Mouse (Mus musculus) spleen, postnatal 10 days (tissue): ENCODE results near the gene Lrrfip1.
A peak's percentile ranks its signal among the peaks of the same experiment; 100 is the strongest.

Experiments used
- DNase-seq, 2 experiments: peaks; one replicate each; pipeline ENCODE4 v3.0.0; 2021 to 2022; ENCODE audit warnings: low spot score in 2 of 2

Gene Lrrfip1

GRCm38 (mm10) chr1:90998891-90999611, 514 bp downstream of the Lrrfip1 start:
- peak in 1 of 2 experiments; percentile 25 for DNase-seq

- no peak for DNase-seq
Observed at GRCm38 (mm10) chr1:90999911-91000601, 1.5 kb downstream of the Lrrfip1 start.

- no peak for DNase-seq
Observed at GRCm38 (mm10) chr1:91001101-91001500, 2.6 kb downstream of the Lrrfip1 start.

- no peak for DNase-seq
Observed at GRCm38 (mm10) chr1:91001871-91002539, 3.5 kb downstream of the Lrrfip1 start.

- DNase-seq, result no peak
Observed at GRCm38 (mm10) chr1:91002641-91003040, 4.1 kb downstream of the Lrrfip1 start.

GRCm38 (mm10) chr1:91003522-91004253, 5.2 kb downstream of the Lrrfip1 start:
- no peak for DNase-seq

GRCm38 (mm10) chr1:91006037-91006436, 7.5 kb downstream of the Lrrfip1 start:
- DNase-seq, result no peak

GRCm38 (mm10) chr1:91006708-91007107, 8.2 kb downstream of the Lrrfip1 start:
- DNase-seq, result no peak

GRCm38 (mm10) chr1:91008147-91008682, 9.7 kb downstream of the Lrrfip1 start:
- no peak for DNase-seq

- no peak for DNase-seq
Observed at GRCm38 (mm10) chr1:91008746-91009145, 10.2 kb downstream of the Lrrfip1 start.

GRCm38 (mm10) chr1:91009266-91009665, 10.7 kb downstream of the Lrrfip1 start:
- DNase-seq, result no peak

- DNase-seq, result no peak
Observed at GRCm38 (mm10) chr1:91010216-91010615, 11.7 kb downstream of the Lrrfip1 start.

GRCm38 (mm10) chr1:91010716-91011115, 12.2 kb downstream of the Lrrfip1 start:
- no peak for DNase-seq

- no peak for DNase-seq
Observed at GRCm38 (mm10) chr1:91011336-91011735, 12.8 kb downstream of the Lrrfip1 start.

GRCm38 (mm10) chr1:91013803-91014202, 15.3 kb downstream of the Lrrfip1 start:
- no peak for DNase-seq

GRCm38 (mm10) chr1:91015571-91015970, 17.0 kb downstream of the Lrrfip1 start:
- no peak for DNase-seq

GRCm38 (mm10) chr1:91017111-91017758, 18.7 kb downstream of the Lrrfip1 start:
- DNase-seq, result no peak

- no peak for DNase-seq
Observed at GRCm38 (mm10) chr1:91019346-91019745, 20.8 kb downstream of the Lrrfip1 start.

GRCm38 (mm10) chr1:91021304-91021703, 22.8 kb downstream of the Lrrfip1 start:
- peak in 1 of 2 experiments; percentile 36 for DNase-seq

GRCm38 (mm10) chr1:91022157-91022895, 23.8 kb downstream of the Lrrfip1 start:
- no peak for DNase-seq
